Mouse (Mus musculus) midbrain, embryonic 16.5 days (tissue): ENCODE results near the gene Dock7. TPM values are rescaled to one million over a fixed set of nuclear protein-coding genes. Genes with fewer than 3 reads are reported as not detected.

Experiments
- ATAC-seq: fragments of 200-750 bp; cut with Nextera tagmentation; 2 replicates; pipeline ENCODE4 v1.8.0; 2017; ENCODE audit warnings: moderate TSS enrichment
- H3K27ac ChIP-seq: fragments of 300-500 bp; sonication (generic); 2 replicates; pipeline ENCODE4 v1.5.1; 2014; ENCODE audit warnings: mild to moderate bottlenecking, low read length, mixed read lengths
- H3K27me3 ChIP-seq: fragments of 300-500 bp; sonication (generic); 2 replicates; pipeline ENCODE4 v1.6.1; 2014; ENCODE audit warnings: low read depth, low read length, mixed read lengths; ENCODE audit not compliant: control insufficient read depth, insufficient read depth
- H3K36me3 ChIP-seq: fragments of 300-500 bp; sonication (generic); 2 replicates; pipeline ENCODE4 v1.6.1; 2014; ENCODE audit warnings: mild to moderate bottlenecking, low read length, moderate library complexity, mixed read lengths; ENCODE audit not compliant: control insufficient read depth, insufficient read depth
- H3K4me1 ChIP-seq: fragments of 300-500 bp; sonication (generic); 2 replicates; pipeline ENCODE4 v1.6.1; 2014; ENCODE audit warnings: mild to moderate bottlenecking, low read length, mixed read lengths; ENCODE audit not compliant: control insufficient read depth, insufficient read depth
- H3K4me2 ChIP-seq: fragments of 300-500 bp; sonication (generic); 2 replicates; pipeline ENCODE4 v1.6.1; 2014; ENCODE audit warnings: mild to moderate bottlenecking, low read length, mixed read lengths
- H3K4me3 ChIP-seq: fragments of 300-500 bp; sonication (generic); 2 replicates; pipeline ENCODE4 v1.5.1; 2014; ENCODE audit warnings: low read depth, mild to moderate bottlenecking, low read length, moderate library complexity, mixed read lengths
- H3K9ac ChIP-seq: fragments of 300-500 bp; sonication (generic); 2 replicates; pipeline ENCODE4 v1.6.1; 2014; ENCODE audit warnings: low read depth, low read length, mixed read lengths
- H3K9me3 ChIP-seq: fragments of 300-500 bp; sonication (generic); replicated peaks from 2 replicates; pipeline ENCODE4 v1.6.1; 2014; ENCODE audit warnings: mild to moderate bottlenecking, low read length, mixed read lengths; ENCODE audit not compliant: control insufficient read depth, poor library complexity, severe bottlenecking
- WGBS: fragments of 180-500 bp; shearing (Covaris S2); extraction: QIAGEN DNeasy Blood & Tissue Kit; methylation state at CpG from one replicate; pipeline ENCODE4 v1.1.7; 2014; 5-methylcytosine and 5-hydroxymethylcytosine counted together
- polyA plus RNA-seq: library from polyadenylated mRNA; unstranded; fragments of >200 nt; fragmentation: Nextera tagmentation; extraction: Ambion mirVana; gene quantifications from 2 replicates; pipeline ENCODE4 v1.2.1, GENCODE M21; 2015

Dock7 gene
- polyA plus RNA-seq, 1 experiment from 2014 or later: 64.4 TPM

- Histone ChIP-seq H3K27me3 (no peaks in the 10 kb centered on the region), H3K4me1 (peaks cover 13% of the 10 kb centered on the region), H3K27ac (no peak overlapping the region), H3K9me3 (no peaks in the 10 kb centered on the region), H3K36me3 (no peaks in the 10 kb centered on the region), H3K9ac (no peak overlapping the region), H3K4me3 (no peak overlapping the region), H3K4me2 (no peak overlapping the region)
- 0 out of 2 replicates have a peak, but pooled peaks have one; percentile 15 for ATAC-seq
- WGBS: 85% methylated on average over 4 of the region's 4 CpGs
Observed at GRCm38 (mm10) chr4:99108817-99109216, 11.9 kb downstream of the Dock7 start.

GRCm38 (mm10) chr4:99102846-99103245 lies 17.9 kb downstream of the Dock7 start:
- no peak overlapping the region for H3K9ac ChIP-seq
- H3K27me3 ChIP-seq: no peaks in the 10 kb centered on the region
- 0 out of 2 replicates have a peak, but pooled peaks cover 7% of the 10 kb centered on the region for H3K4me1 ChIP-seq
- WGBS: 83% methylated on average over 3 of the region's 3 CpGs
- no peaks in the 10 kb centered on the region for H3K36me3 ChIP-seq
- H3K4me3 ChIP-seq: no peak overlapping the region
- H3K27ac ChIP-seq: no peak overlapping the region
- no peak for ATAC-seq
- no peaks in the 10 kb centered on the region for H3K9me3 ChIP-seq
- no peak overlapping the region for H3K4me2 ChIP-seq

DNA sequence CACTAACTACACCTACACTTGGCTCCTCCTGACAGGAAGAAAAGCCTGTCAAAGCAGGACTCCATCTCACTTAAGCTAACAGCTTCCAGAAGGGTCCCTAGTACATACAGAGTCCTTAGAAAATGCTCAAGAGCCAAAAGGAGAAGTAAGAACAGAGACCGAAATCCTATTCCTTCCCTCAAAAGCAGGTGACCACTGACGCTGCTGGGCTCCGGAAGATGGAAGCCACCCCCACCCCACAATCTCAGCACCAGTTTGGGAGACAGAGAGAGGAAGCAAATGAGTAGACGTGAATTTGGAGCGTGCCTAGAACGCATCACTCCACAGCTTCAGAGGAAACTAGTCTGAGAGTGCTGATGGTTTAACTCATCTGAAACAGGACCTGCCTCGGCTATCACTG lies 20.0 kb downstream of the Dock7 start:
- WGBS: 92% methylated on average over 7 of the region's 7 CpGs
- H3K4me1 ChIP-seq: 0 out of 2 replicates have a peak, but pooled peaks cover 2% of the 10 kb centered on the region

DNA sequence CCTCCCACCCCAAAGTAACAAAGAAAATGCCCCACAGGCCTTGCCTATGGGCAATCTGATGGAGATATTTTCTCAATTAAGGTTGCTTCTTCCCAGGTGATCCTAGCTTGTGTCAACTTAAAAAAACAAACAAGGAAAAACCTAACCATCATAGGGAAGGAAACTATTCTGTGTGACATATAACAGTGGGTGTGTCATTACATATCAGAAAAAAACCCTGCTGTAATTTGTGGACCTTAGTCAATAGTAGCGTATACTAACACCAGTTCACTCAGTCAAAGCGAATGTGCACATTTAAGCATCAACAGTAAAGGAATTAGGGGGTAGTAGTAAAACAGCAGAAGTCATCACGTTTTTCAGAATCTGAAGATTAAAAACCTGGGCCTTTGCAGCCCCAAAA lies 28.9 kb downstream of the Dock7 start:
- H3K9me3 ChIP-seq: no peaks in the 10 kb centered on the region
- no peak for ATAC-seq

More for the DNA sequence above, 20.0 kb downstream of the Dock7 start:
- H3K9me3 ChIP-seq: no peaks in the 10 kb centered on the region
- H3K36me3 ChIP-seq: no peaks in the 10 kb centered on the region
- no peak overlapping the region for H3K9ac ChIP-seq
- no peak overlapping the region for H3K4me2 ChIP-seq
- H3K27ac ChIP-seq: no peak overlapping the region
- no peak overlapping the region for H3K4me3 ChIP-seq
- no peak for ATAC-seq
- no peaks in the 10 kb centered on the region for H3K27me3 ChIP-seq

DNA sequence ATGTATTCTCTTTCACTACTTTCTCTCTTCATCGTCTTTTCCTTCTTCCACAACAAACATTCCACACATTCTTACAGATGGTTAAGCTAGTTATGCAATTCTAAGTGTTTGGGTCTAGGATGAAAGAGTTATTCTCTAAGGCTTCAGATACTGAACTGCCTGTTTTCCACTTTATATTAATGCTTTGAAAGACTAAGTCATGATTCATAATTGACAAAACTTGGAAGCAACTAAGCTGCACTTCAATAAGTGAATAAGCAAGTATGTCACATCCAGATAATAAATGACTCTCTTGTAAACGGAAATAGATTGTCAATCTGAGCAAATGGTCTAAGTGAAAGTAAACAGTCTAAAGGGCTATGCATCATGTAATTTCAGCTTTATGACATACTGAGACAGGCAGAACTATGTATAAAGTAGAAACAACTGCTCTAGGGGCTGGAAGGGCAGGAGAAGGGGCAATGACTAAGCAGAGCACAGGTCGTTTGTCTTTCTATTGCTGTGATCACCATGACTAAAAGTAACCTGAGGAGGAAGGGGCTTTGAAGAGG lies 29.5 kb downstream of the Dock7 start:
- Histone ChIP-seq H3K27me3 (no peaks in the 10 kb centered on the region), H3K9me3 (no peaks in the 10 kb centered on the region), H3K9ac (no peak overlapping the region), H3K36me3 (0 out of 2 replicates have a peak, but pooled peaks cover 2% of the 10 kb centered on the region), H3K4me2 (no peak overlapping the region), H3K4me1 (0 out of 2 replicates have a peak, but pooled peaks cover 2% of the 10 kb centered on the region), H3K27ac (no peak overlapping the region), H3K4me3 (no peak overlapping the region)
- ATAC-seq: no peak
- 57% methylated on average over 3 of the region's 3 CpGs for WGBS

More for the DNA sequence above, 28.9 kb downstream of the Dock7 start:
- 0 out of 2 replicates have a peak, but pooled peaks cover 2% of the 10 kb centered on the region for H3K4me1 ChIP-seq
- no peaks in the 10 kb centered on the region for H3K27me3 ChIP-seq
- no peak overlapping the region for H3K27ac ChIP-seq
- no peak overlapping the region for H3K4me2 ChIP-seq
- WGBS: 91% methylated on average over 3 of the region's 3 CpGs
- no peak overlapping the region for H3K9ac ChIP-seq
- H3K4me3 ChIP-seq: no peak overlapping the region
- 0 out of 2 replicates have a peak, but pooled peaks cover 2% of the 10 kb centered on the region for H3K36me3 ChIP-seq

DNA sequence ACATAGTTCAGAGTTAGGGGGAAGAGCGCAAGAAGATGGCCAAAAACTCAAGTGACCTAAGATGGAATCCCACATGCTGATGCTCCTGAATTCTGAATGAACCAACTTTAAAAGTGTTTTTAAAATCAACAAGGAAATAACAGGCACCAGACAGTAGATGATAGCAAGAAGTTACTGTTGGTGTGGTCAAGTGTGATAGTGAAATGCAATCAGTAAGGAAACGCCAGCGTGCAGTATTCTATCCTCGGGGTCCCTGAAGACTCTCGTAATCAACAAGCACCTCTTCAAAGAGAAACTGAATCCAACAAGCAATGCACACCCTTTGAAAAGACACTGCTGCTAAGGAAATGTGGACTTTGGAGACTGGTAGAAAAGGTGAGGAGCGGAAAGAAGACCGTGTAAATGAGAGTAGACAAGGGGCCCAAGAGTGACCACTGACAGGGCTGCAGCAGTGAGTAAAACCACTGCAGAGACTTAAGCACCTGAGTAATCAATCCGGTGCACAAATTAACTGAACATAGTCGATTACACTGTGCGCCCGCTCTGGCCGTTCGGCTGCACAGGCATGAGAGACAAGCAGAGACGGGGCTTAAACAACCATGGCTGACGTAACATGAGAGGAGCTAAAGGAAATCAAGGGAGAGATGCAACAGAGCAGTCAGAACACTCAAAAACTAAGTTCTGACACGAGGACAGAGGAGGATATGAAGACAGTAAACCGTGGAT lies 32.8 kb downstream of the Dock7 start:
- WGBS: 95% methylated on average over 17 of the region's 17 CpGs
- no peak overlapping the region for H3K4me3 ChIP-seq
- no peaks in the 10 kb centered on the region for H3K27me3 ChIP-seq
- H3K9me3 ChIP-seq: no peaks in the 10 kb centered on the region
- H3K27ac ChIP-seq: no peak overlapping the region
- H3K9ac ChIP-seq: no peak overlapping the region
- 0 out of 2 replicates have a peak, but pooled peaks cover 2% of the 10 kb centered on the region for H3K4me1 ChIP-seq
- H3K36me3 ChIP-seq: peaks cover 10% of the 10 kb centered on the region
- no peak for ATAC-seq
- no peak overlapping the region for H3K4me2 ChIP-seq

- Histone ChIP-seq H3K4me3 (no peak overlapping the region), H3K9me3 (no peaks in the 10 kb centered on the region), H3K27me3 (no peaks in the 10 kb centered on the region), H3K4me1 (no peaks in the 10 kb centered on the region), H3K36me3 (peaks cover 11% of the 10 kb centered on the region), H3K4me2 (no peak overlapping the region), H3K27ac (no peak overlapping the region), H3K9ac (no peak overlapping the region)
- 79% methylated on average over 3 of the region's 3 CpGs for WGBS
- ATAC-seq: no peak
Observed at GRCm38 (mm10) chr4:99083862-99084261, 36.9 kb downstream of the Dock7 start.

DNA sequence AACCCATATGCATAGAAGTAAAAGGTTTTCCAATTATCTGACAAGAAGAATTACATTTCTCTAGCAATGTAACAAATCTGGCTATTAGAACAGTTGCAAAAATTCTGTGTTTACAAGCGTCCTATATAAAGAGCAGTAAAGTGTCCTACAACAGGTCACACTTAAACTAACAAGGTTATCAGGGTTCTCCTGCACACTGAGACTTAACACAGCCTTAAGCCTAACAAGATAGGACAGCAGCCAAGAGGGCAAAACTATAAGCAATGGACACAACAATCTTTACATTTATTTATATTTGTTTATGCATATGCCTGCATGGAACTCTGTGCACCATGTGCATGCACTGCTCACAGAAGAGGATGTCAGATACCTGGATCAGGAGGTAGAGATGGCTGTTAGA lies 39.5 kb downstream of the Dock7 start:
- 89% methylated on average over 1 of the region's 1 CpGs for WGBS
- no peaks in the 10 kb centered on the region for H3K9me3 ChIP-seq
- peaks cover 17% of the 10 kb centered on the region for H3K36me3 ChIP-seq
- no peak for ATAC-seq
- no peak overlapping the region for H3K4me3 ChIP-seq
- no peak overlapping the region for H3K27ac ChIP-seq
- H3K27me3 ChIP-seq: no peaks in the 10 kb centered on the region
- no peaks in the 10 kb centered on the region for H3K4me1 ChIP-seq
- H3K9ac ChIP-seq: no peak overlapping the region
- H3K4me2 ChIP-seq: no peak overlapping the region

- Histone ChIP-seq H3K9me3 (no peaks in the 10 kb centered on the region), H3K4me2 (no peak overlapping the region), H3K4me3 (no peak overlapping the region), H3K4me1 (no peaks in the 10 kb centered on the region), H3K27ac (no peak overlapping the region), H3K9ac (no peak overlapping the region), H3K36me3 (peaks cover 12% of the 10 kb centered on the region), H3K27me3 (no peaks in the 10 kb centered on the region)
- no peak for ATAC-seq
- WGBS: 90% methylated on average over 3 of the region's 3 CpGs
Observed at GRCm38 (mm10) chr4:99078005-99078404, 42.7 kb downstream of the Dock7 start.
